Mouse (Mus musculus) brain, embryonic 14.5 days (tissue): ENCODE measurements at regions not wholly inside any gene's neighbourhood (a gene's known extent, or its start where the extent isn't known, plus 50 kb on each side); places are given as distances from the start of the nearest gene placed in this dataset.

ENCODE experiments used
- CTCF ChIP-seq: fragments of 200-500 bp; IDR thresholded peaks from 2 replicates; pipeline ENCODE4 v1.5.1; 2012; ENCODE audit warnings: inconsistent platforms, mild to moderate bottlenecking, moderate library complexity, borderline replicate concordance; ENCODE audit not compliant: insufficient read depth, insufficient read length; ENCODE audit errors: extremely low read depth
- POLR2A ChIP-seq: fragments of 200-500 bp; IDR thresholded peaks from 2 replicates; pipeline ENCODE4 v1.6.1; 2012; ENCODE audit warnings: mild to moderate bottlenecking, inconsistent platforms, borderline replicate concordance; ENCODE audit not compliant: poor library complexity, insufficient read depth, insufficient read length, severe bottlenecking; ENCODE audit errors: extremely low read depth

DNA sequence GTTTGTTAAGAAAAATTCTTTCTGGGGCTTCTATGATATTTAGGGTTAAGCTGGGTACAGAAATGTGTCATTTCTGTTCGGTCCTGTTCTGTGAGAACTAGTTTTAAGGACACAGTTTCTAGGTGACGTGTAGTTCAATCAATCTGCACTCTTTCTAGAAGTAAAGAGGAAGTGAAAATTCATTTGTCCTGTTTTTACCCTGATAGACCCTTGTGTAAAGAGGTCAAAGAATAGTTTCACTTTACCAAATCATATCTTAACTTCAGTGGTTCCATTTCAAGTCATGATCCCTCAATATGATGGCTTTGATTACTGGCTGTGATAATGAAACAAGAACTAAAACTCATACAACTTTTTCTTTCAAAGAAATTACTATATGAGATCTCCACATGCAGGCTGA lies 152.3 kb upstream of the Phactr1 start:
- TF ChIP-seq POLR2A (no peak), CTCF (no peak)
